Mouse (Mus musculus): ENCODE results near the gene Idua. TPM values are rescaled to one million over a fixed set of nuclear protein-coding genes. Genes with fewer than 3 reads are reported as not detected.

Idua gene
- polyA plus RNA-seq, 1 experiment from 2014 or later, result 11.9 TPM

- H3K36me3 ChIP-seq (ENCODE audit: control insufficient read depth, insufficient read depth, low read length), result 0 out of 2 replicates have a peak, but pooled peaks cover 2% of the 10 kb centered on the region
- H3K9ac ChIP-seq (ENCODE audit: low read depth, low read length), result no peak overlapping the region
- H3K4me3 ChIP-seq (ENCODE audit: low read length), result no peak overlapping the region
- H3K4me2 ChIP-seq (ENCODE audit: low read depth, low read length), result no peak overlapping the region
- no peaks in the 10 kb centered on the region for H3K27me3 ChIP-seq (replicated peaks; ENCODE audit: control insufficient read depth, insufficient read depth, low read length)
- no peak for ATAC-seq
- no peaks in the 10 kb centered on the region for H3K4me1 ChIP-seq (ENCODE audit: control insufficient read depth, insufficient read depth, low read length)
- 63% methylated on average over 4 of the region's 4 CpGs for WGBS
- H3K9me3 ChIP-seq (ENCODE audit: control insufficient read depth, low read length), result no peaks in the 10 kb centered on the region
- no peak overlapping the region for H3K27ac ChIP-seq (ENCODE audit: low read length)
Observed at GRCm38 (mm10) chr5:108636172-108636571, 24.0 kb upstream of the Idua start.

- 62% methylated on average over 2 of the region's 2 CpGs for WGBS
- Histone ChIP-seq H3K4me1 (ENCODE audit: control insufficient read depth, insufficient read depth, low read length) (no peaks in the 10 kb centered on the region), H3K27me3 (replicated peaks; ENCODE audit: control insufficient read depth, insufficient read depth, low read length) (no peaks in the 10 kb centered on the region), H3K36me3 (ENCODE audit: control insufficient read depth, insufficient read depth, low read length) (peaks cover 5% of the 10 kb centered on the region; the same call in 1 of the 2 replicates), H3K27ac (ENCODE audit: low read length) (no peak overlapping the region), H3K4me3 (ENCODE audit: low read length) (no peak overlapping the region), H3K9me3 (ENCODE audit: control insufficient read depth, low read length) (no peaks in the 10 kb centered on the region), H3K4me2 (ENCODE audit: low read depth, low read length) (no peak overlapping the region), H3K9ac (ENCODE audit: low read depth, low read length) (no peak overlapping the region)
- ATAC-seq, result peak; percentile 26; the same call in 1 of the 2 replicates
Observed at GRCm38 (mm10) chr5:108643674-108644073, 16.5 kb upstream of the Idua start.

GRCm38 (mm10) chr5:108645651-108646342 lies 14.3 kb upstream of the Idua start:
- H3K4me3 ChIP-seq (ENCODE audit: low read length), result no peak overlapping the region
- H3K4me2 ChIP-seq (ENCODE audit: low read depth, low read length), result no peak overlapping the region
- WGBS, result 92% methylated on average over 9 of the region's 9 CpGs
- no peak overlapping the region for H3K9ac ChIP-seq (ENCODE audit: low read depth, low read length)
- no peaks in the 10 kb centered on the region for H3K27me3 ChIP-seq (replicated peaks; ENCODE audit: control insufficient read depth, insufficient read depth, low read length)
- H3K9me3 ChIP-seq (ENCODE audit: control insufficient read depth, low read length), result no peaks in the 10 kb centered on the region
- peaks cover 11% of the 10 kb centered on the region for H3K36me3 ChIP-seq (ENCODE audit: control insufficient read depth, insufficient read depth, low read length)
- H3K27ac ChIP-seq (ENCODE audit: low read length), result no peak overlapping the region
- ATAC-seq, result no peak
- H3K4me1 ChIP-seq (ENCODE audit: control insufficient read depth, insufficient read depth, low read length), result no peaks in the 10 kb centered on the region

GRCm38 (mm10) chr5:108646343-108646660 lies 13.8 kb upstream of the Idua start:
- ATAC-seq, result no peak
- H3K4me1 ChIP-seq (ENCODE audit: control insufficient read depth, insufficient read depth, low read length), result no peaks in the 10 kb centered on the region
- H3K4me2 ChIP-seq (ENCODE audit: low read depth, low read length), result no peak overlapping the region
- H3K27ac ChIP-seq (ENCODE audit: low read length), result no peak overlapping the region
- peaks cover 14% of the 10 kb centered on the region for H3K36me3 ChIP-seq (ENCODE audit: control insufficient read depth, insufficient read depth, low read length)
- no peaks in the 10 kb centered on the region for H3K27me3 ChIP-seq (replicated peaks; ENCODE audit: control insufficient read depth, insufficient read depth, low read length)
- H3K9ac ChIP-seq (ENCODE audit: low read depth, low read length), result no peak overlapping the region
- H3K9me3 ChIP-seq (ENCODE audit: control insufficient read depth, low read length), result no peaks in the 10 kb centered on the region
- WGBS, result 87% methylated on average over 3 of the region's 3 CpGs
- no peak overlapping the region for H3K4me3 ChIP-seq (ENCODE audit: low read length)

- ATAC-seq, result no peak
- H3K27ac ChIP-seq (ENCODE audit: low read length), result no peak overlapping the region
- H3K36me3 ChIP-seq (ENCODE audit: control insufficient read depth, insufficient read depth, low read length), result peaks cover 14% of the 10 kb centered on the region
- no peak overlapping the region for H3K4me3 ChIP-seq (ENCODE audit: low read length)
- H3K4me1 ChIP-seq (ENCODE audit: control insufficient read depth, insufficient read depth, low read length), result no peaks in the 10 kb centered on the region
- no peak overlapping the region for H3K4me2 ChIP-seq (ENCODE audit: low read depth, low read length)
- no peaks in the 10 kb centered on the region for H3K9me3 ChIP-seq (ENCODE audit: control insufficient read depth, low read length)
- H3K27me3 ChIP-seq (replicated peaks; ENCODE audit: control insufficient read depth, insufficient read depth, low read length), result no peaks in the 10 kb centered on the region
- 90% methylated on average over 2 of the region's 2 CpGs for WGBS
- H3K9ac ChIP-seq (ENCODE audit: low read depth, low read length), result no peak overlapping the region
Observed at GRCm38 (mm10) chr5:108647311-108647710, 12.8 kb upstream of the Idua start.

GRCm38 (mm10) chr5:108647820-108648465 lies 12.2 kb upstream of the Idua start:
- 85% methylated on average over 2 of the region's 2 CpGs for whole genome bisulfite sequencing
- no peak overlapping the region for H3K27ac ChIP-seq (ENCODE audit: low read length)
- no peak overlapping the region for H3K4me2 ChIP-seq (ENCODE audit: low read depth, low read length)
- H3K27me3 ChIP-seq (replicated peaks; ENCODE audit: control insufficient read depth, insufficient read depth, low read length), result no peaks in the 10 kb centered on the region
- ATAC-seq, result no peak
- no peak overlapping the region for H3K9ac ChIP-seq (ENCODE audit: low read depth, low read length)
- no peaks in the 10 kb centered on the region for H3K4me1 ChIP-seq (ENCODE audit: control insufficient read depth, insufficient read depth, low read length)
- H3K9me3 ChIP-seq (ENCODE audit: control insufficient read depth, low read length), result no peaks in the 10 kb centered on the region
- H3K36me3 ChIP-seq (ENCODE audit: control insufficient read depth, insufficient read depth, low read length), result peaks cover 14% of the 10 kb centered on the region
- H3K4me3 ChIP-seq (ENCODE audit: low read length), result no peak overlapping the region

GRCm38 (mm10) chr5:108648937-108649576 lies 11.1 kb upstream of the Idua start:
- WGBS, result 88% methylated on average over 11 of the region's 11 CpGs
- no peak for ATAC-seq
- Histone ChIP-seq H3K9me3 (ENCODE audit: control insufficient read depth, low read length) (no peaks in the 10 kb centered on the region), H3K9ac (ENCODE audit: low read depth, low read length) (no peak overlapping the region), H3K4me2 (ENCODE audit: low read depth, low read length) (no peak overlapping the region), H3K36me3 (ENCODE audit: control insufficient read depth, insufficient read depth, low read length) (peaks cover 20% of the 10 kb centered on the region), H3K4me1 (ENCODE audit: control insufficient read depth, insufficient read depth, low read length) (no peaks in the 10 kb centered on the region), H3K4me3 (ENCODE audit: low read length) (no peak overlapping the region), H3K27ac (ENCODE audit: low read length) (no peak overlapping the region), H3K27me3 (replicated peaks; ENCODE audit: control insufficient read depth, insufficient read depth, low read length) (no peaks in the 10 kb centered on the region)

GRCm38 (mm10) chr5:108650341-108650740 lies 9.8 kb upstream of the Idua start:
- Histone ChIP-seq H3K27me3 (replicated peaks; ENCODE audit: control insufficient read depth, insufficient read depth, low read length) (no peaks in the 10 kb centered on the region), H3K9me3 (ENCODE audit: control insufficient read depth, low read length) (no peaks in the 10 kb centered on the region), H3K27ac (ENCODE audit: low read length) (no peak overlapping the region), H3K4me1 (ENCODE audit: control insufficient read depth, insufficient read depth, low read length) (peaks cover 2% of the 10 kb centered on the region; the same call in 1 of the 2 replicates), H3K4me3 (ENCODE audit: low read length) (no peak overlapping the region), H3K9ac (ENCODE audit: low read depth, low read length) (no peak overlapping the region), H3K36me3 (ENCODE audit: control insufficient read depth, insufficient read depth, low read length) (peaks cover 22% of the 10 kb centered on the region), H3K4me2 (ENCODE audit: low read depth, low read length) (no peak overlapping the region)
- ATAC-seq, result no peak
- WGBS, result 88% methylated on average over 7 of the region's 7 CpGs

- H3K27ac ChIP-seq (ENCODE audit: low read length), result no peak overlapping the region
- WGBS, result 83% methylated on average over 5 of the region's 5 CpGs
- no peak for ATAC-seq
- H3K4me3 ChIP-seq (ENCODE audit: low read length), result no peak overlapping the region
- H3K9me3 ChIP-seq (ENCODE audit: control insufficient read depth, low read length), result no peaks in the 10 kb centered on the region
- peaks cover 26% of the 10 kb centered on the region for H3K36me3 ChIP-seq (ENCODE audit: control insufficient read depth, insufficient read depth, low read length)
- peaks cover 2% of the 10 kb centered on the region; the same call in 1 of the 2 replicates for H3K4me1 ChIP-seq (ENCODE audit: control insufficient read depth, insufficient read depth, low read length)
- no peak overlapping the region for H3K9ac ChIP-seq (ENCODE audit: low read depth, low read length)
- no peak overlapping the region for H3K4me2 ChIP-seq (ENCODE audit: low read depth, low read length)
- H3K27me3 ChIP-seq (replicated peaks; ENCODE audit: control insufficient read depth, insufficient read depth, low read length), result no peaks in the 10 kb centered on the region
Observed at GRCm38 (mm10) chr5:108651136-108651720, 8.9 kb upstream of the Idua start.
